ENCODE assay signal across 8 mouse cellular contexts in the genomic region with DNA sequence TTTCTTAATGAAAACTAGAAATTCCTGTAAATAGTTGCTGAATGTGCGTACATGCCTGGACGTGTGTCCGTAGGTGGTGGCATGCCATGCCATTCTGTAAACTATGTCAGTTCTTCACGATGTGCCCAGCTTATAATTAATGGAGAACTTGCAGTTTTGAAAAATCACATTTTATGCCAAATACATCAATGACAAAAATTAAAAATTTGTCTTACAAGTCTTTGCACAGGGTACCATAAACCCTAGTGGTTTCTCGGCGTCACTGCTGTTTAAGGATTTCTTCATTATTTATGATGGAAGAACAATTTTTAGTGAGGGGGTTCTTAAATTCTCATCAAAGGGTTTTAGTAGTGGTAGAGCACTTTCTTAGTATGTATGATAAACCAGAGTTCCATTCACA. TPM values are rescaled to one million over a fixed set of nuclear protein-coding genes. Genes with fewer than 3 reads are reported as not detected.
DNase-seq lines count a peak whose midpoint lies in the region; ATAC-seq and TF ChIP-seq lines count a peak whose summit lies in the region.

No protein-coding gene starts in this region.

- WGBS in lung, postnatal 0 days = 15% methylated on average over 6 of the region's 6 CpGs
- WGBS in intestine, embryonic 16.5 days = 28% methylated on average over 6 of the region's 6 CpGs

- peak; percentile 29 for DNase-seq in lung, postnatal 0 days (ENCODE audit: low spot score)
- DNase-seq in lung, postnatal 14 days = no peak
- peak; percentile 34 for DNase-seq in embryo, embryonic 11 days
- peak; percentile 46 for DNase-seq in retina, embryonic 14.5 days (ENCODE audit: low spot score)
- DNase-seq in urinary bladder, postnatal 25 days (ENCODE audit: low spot score) = no peak
- DNase-seq in urinary bladder, postnatal 14 days (ENCODE audit: low spot score) = no peak
- no peak for DNase-seq in frontal cortex, postnatal 36 days (ENCODE audit: low spot score in 2 of 2)

- peak; percentile 43 for TF ChIP-seq CTCF in lung, postnatal 0 days (IDR thresholded peaks at IDR 0.05)

- ATAC-seq in lung, postnatal 0 days = no peak
- no peak for ATAC-seq in intestine, embryonic 16.5 days

- no peaks in the 10 kb centered on the region for H3K9me3 ChIP-seq in lung, postnatal 0 days (ENCODE audit: low read length)
- H3K9me3 ChIP-seq in intestine, embryonic 16.5 days (ENCODE audit: control insufficient read depth, low read length) = no peaks in the 10 kb centered on the region

- H3K9ac ChIP-seq in lung, postnatal 0 days (replicated peaks; ENCODE audit: low read depth) = peak overlapping the region; percentile 92; the same call in 1 of the 2 replicates
- H3K9ac ChIP-seq in intestine, embryonic 16.5 days (ENCODE audit: low read depth, low read length) = no peak overlapping the region

- H3K36me3 ChIP-seq in lung, postnatal 0 days (ENCODE audit: insufficient read depth, low read length) = no peaks in the 10 kb centered on the region
- no peaks in the 10 kb centered on the region for H3K36me3 ChIP-seq in intestine, embryonic 16.5 days (ENCODE audit: control insufficient read depth, insufficient read depth, low read length)

- H3K4me2 ChIP-seq in lung, postnatal 0 days (replicated peaks; ENCODE audit: low read depth, low read length) = peak overlapping the region; percentile 75
- peak overlapping the region; percentile 54 for H3K4me2 ChIP-seq in intestine, embryonic 16.5 days (ENCODE audit: low read depth, low read length)

- H3K4me1 ChIP-seq in lung, postnatal 0 days (ENCODE audit: insufficient read depth, low read depth, low read length) = no peaks in the 10 kb centered on the region
- H3K4me1 ChIP-seq in intestine, embryonic 16.5 days (ENCODE audit: control insufficient read depth, insufficient read depth, low read length) = peaks cover 8% of the 10 kb centered on the region

- H3K27me3 ChIP-seq in lung, postnatal 0 days (replicated peaks; ENCODE audit: insufficient read depth, low read length) = no peaks in the 10 kb centered on the region
- no peaks in the 10 kb centered on the region for H3K27me3 ChIP-seq in intestine, embryonic 16.5 days (replicated peaks; ENCODE audit: control insufficient read depth, insufficient read depth, low read length)

- H3K27ac ChIP-seq in lung, postnatal 0 days (ENCODE audit: low read length) = no peak overlapping the region
- no peak overlapping the region for H3K27ac ChIP-seq in intestine, embryonic 16.5 days (ENCODE audit: low read length)

- H3K4me3 ChIP-seq in lung, postnatal 0 days (ENCODE audit: low read depth, low read length) = peak overlapping the region; percentile 79
- H3K4me3 ChIP-seq in intestine, embryonic 16.5 days (ENCODE audit: low read length) = peak overlapping the region; percentile 88

- TF ChIP-seq EP300 in lung, postnatal 0 days (IDR thresholded peaks at IDR 0.05) = no peak

RNA-seq across cellular contexts. Expression of a gene that starts 1.2 kb away (rescaled TPM):
- polyA plus RNA-seq in lung, postnatal 0 days (2015; fragmentation: Nextera tagmentation; extraction: Ambion mirVana) = 15.1 and 16.7 TPM in 2 replicates
- 10.5 and 12.0 TPM in 2 replicates for polyA plus RNA-seq in intestine, embryonic 16.5 days (2015; fragmentation: Nextera tagmentation; extraction: Ambion mirVana)

RNA-seq across cellular contexts. Expression of a gene that starts 29.9 kb away (rescaled TPM):
- 8.5 and 8.6 TPM in 2 replicates for polyA plus RNA-seq in lung, postnatal 0 days (2015; fragmentation: Nextera tagmentation; extraction: Ambion mirVana)
- 15.2 and 17.1 TPM in 2 replicates for polyA plus RNA-seq in intestine, embryonic 16.5 days (2015; fragmentation: Nextera tagmentation; extraction: Ambion mirVana)

RNA-seq across cellular contexts. Expression of a gene that starts 30.1 kb away (rescaled TPM):
- 26.5 and 29.0 TPM in 2 replicates for polyA plus RNA-seq in lung, postnatal 0 days (2015; fragmentation: Nextera tagmentation; extraction: Ambion mirVana)
- polyA plus RNA-seq in intestine, embryonic 16.5 days (2015; fragmentation: Nextera tagmentation; extraction: Ambion mirVana) = 39.9 and 45.6 TPM in 2 replicates

RNA-seq across cellular contexts. Expression of a gene that starts 46.5 kb away (rescaled TPM):
- polyA plus RNA-seq in lung, postnatal 0 days (2015; fragmentation: Nextera tagmentation; extraction: Ambion mirVana) = 33.5 and 36.0 TPM in 2 replicates
- polyA plus RNA-seq in intestine, embryonic 16.5 days (2015; fragmentation: Nextera tagmentation; extraction: Ambion mirVana) = 58.4 and 71.5 TPM in 2 replicates

Comparison
In these comparisons a context has a peak if more than half of its experiments do, and no peak if none do; other contexts are left out.
1. DNase-seq: peak in lung, postnatal 0 days (single experiment), embryo, embryonic 11 days (single experiment) and retina, embryonic 14.5 days (single experiment); none in lung, postnatal 14 days (single experiment), urinary bladder, postnatal 25 days (single experiment), urinary bladder, postnatal 14 days (single experiment) and frontal cortex, postnatal 36 days (0 of 2).